Mouse (Mus musculus): Measurements from ENCODE around the gene Golph3.

Gene Golph3

GRCm38 (mm10) chr15:12380548-12380947 is 59.3 kb downstream of the Golph3 start:
- DNase-seq (ENCODE audit: low spot score): no peak

DNA sequence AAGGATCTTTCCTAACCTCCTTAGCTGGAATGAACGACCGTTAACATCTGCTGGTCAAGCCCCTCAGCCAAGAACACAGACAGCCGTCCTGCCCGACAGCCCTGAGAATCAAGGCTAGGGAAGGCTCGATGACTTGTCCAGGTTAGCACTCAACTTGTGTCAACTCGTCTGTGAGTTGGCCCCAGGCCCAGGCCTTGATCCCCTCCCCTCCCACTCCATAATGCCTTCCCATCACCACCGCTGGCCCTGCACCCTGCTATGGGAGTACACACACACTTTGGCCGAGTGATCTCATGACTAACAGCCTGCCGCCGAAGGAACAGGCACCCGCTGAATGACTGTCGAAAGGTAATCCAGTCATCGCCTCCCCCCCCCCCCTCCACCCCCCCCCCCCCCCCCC is 63.4 kb downstream of the Golph3 start:
- no peak for DNase-seq (ENCODE audit: low spot score)

DNA sequence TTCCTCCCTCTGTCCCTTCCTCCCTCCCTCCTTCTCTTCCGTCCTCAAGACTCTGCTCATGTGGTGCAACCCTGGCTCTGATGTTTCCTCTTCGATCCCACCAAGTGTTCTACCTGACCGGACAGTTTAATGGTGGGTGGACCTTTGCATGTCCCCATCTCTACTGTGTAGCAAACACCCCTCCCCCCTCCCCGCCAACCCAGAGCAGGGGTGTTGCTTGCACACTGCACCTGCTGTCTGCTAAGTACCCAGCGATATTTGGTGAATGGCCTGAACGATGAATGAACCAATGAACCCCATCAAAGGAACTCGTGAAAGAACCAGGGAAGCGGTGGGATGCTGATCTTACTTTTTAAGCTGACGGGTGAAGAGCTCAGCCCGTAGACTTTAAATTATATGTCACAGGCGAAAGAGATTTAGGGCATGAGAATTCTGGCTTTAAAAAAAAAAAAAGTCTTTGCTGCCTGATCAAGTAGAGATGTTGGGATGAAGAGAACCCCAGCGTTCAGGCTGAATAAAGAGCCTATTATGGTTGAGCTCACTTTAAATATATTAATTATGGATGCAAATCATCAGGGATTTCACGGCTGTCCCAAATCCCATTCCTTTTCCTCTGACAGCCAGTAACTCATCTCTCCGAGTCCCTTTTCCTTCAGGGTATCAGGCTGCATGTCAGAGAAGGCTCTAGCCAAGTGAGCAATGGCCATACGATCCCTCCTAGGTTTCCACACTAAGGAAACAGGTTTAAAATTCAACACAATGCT is 67.7 kb downstream of the Golph3 start:
- no peak for DNase-seq (ENCODE audit: low spot score)

- no peak for DNase-seq (ENCODE audit: low spot score)
These were observed 73.5 kb downstream of the Golph3 start for GRCm38 (mm10) chr15:12394758-12395157.

- DNase-seq (ENCODE audit: low spot score): no peak
These were observed 75.8 kb downstream of the Golph3 start for GRCm38 (mm10) chr15:12397032-12397431.
